Mouse (Mus musculus) limb, embryonic 15.5 days (tissue): ENCODE measurements around the gene Fkbp9. TPM values are rescaled to one million over a fixed set of nuclear protein-coding genes. Genes with fewer than 3 reads are reported as not detected.

Experiments used
- polyA plus RNA-seq: library from polyadenylated mRNA; unstranded; fragments of >200 nt; fragmentation: Nextera tagmentation; extraction: Ambion mirVana; gene quantifications from 2 replicates; pipeline ENCODE4 v1.2.1, GENCODE M21; 2015

Gene Fkbp9
- polyA plus RNA-seq, 1 experiment from 2014 or later = 234 TPM

Other genes starting within 250 kb of the Fkbp9 start
- gene Lsm5, start 127.3 kb upstream of the Fkbp9 start, polyA plus RNA-seq = 77.9 and 106 TPM in 2 replicates
- 7.9 and 8.2 TPM in 2 replicates for gene Avl9, start 117.2 kb upstream of the Fkbp9 start, polyA plus RNA-seq
- 23.2 and 25.5 TPM in 2 replicates for gene Kbtbd2, start 34.2 kb upstream of the Fkbp9 start, polyA plus RNA-seq
- 55.6 and 61.5 TPM in 2 replicates for gene Nt5c3, start 91.9 kb downstream of the Fkbp9 start, polyA plus RNA-seq
- gene Vmn1r4, start 92.0 kb downstream of the Fkbp9 start, polyA plus RNA-seq = 0.22 and 0.28 TPM in 2 replicates
- not detected in 2 replicates for gene Vmn1r5, start 138.2 kb downstream of the Fkbp9 start, polyA plus RNA-seq
- gene Vmn1r6, start 165.2 kb downstream of the Fkbp9 start, polyA plus RNA-seq = not detected in 2 replicates
- not detected in 2 replicates for gene Vmn1r7, start 193.3 kb downstream of the Fkbp9 start, polyA plus RNA-seq
- gene Vmn1r8, start 200.2 kb downstream of the Fkbp9 start, polyA plus RNA-seq = not detected in 2 replicates
- not detected in 2 replicates for gene Vmn1r9, start 234.7 kb downstream of the Fkbp9 start, polyA plus RNA-seq